Mouse (Mus musculus) neural tube, embryonic 13.5 days (tissue): Measurements from ENCODE around the gene Npdc1. TPM values are rescaled to one million over a fixed set of nuclear protein-coding genes. Genes with fewer than 3 reads are reported as not detected.

Experiments used
- ATAC-seq: fragments of 200-750 bp; cut with Nextera tagmentation; 2 replicates; pipeline ENCODE4 v1.8.0; 2017; ENCODE audit warnings: low read depth, mild to moderate bottlenecking, moderate TSS enrichment, moderate library complexity
- H3K27ac ChIP-seq: fragments of 300-500 bp; sonication (generic); replicated peaks from 2 replicates; pipeline ENCODE4 v1.5.1; 2015; ENCODE audit warnings: moderate library complexity, mild to moderate bottlenecking, inconsistent platforms
- H3K27me3 ChIP-seq: fragments of 300-500 bp; sonication (generic); 2 replicates; pipeline ENCODE4 v1.6.1; 2015; ENCODE audit warnings: mild to moderate bottlenecking, inconsistent platforms
- H3K36me3 ChIP-seq: fragments of 300-500 bp; sonication (generic); 2 replicates; pipeline ENCODE4 v1.6.1; 2015; ENCODE audit warnings: mild to moderate bottlenecking, inconsistent platforms
- H3K4me1 ChIP-seq: fragments of 300-500 bp; sonication (generic); replicated peaks from 2 replicates; pipeline ENCODE4 v1.6.1; 2015; ENCODE audit warnings: inconsistent platforms
- H3K4me2 ChIP-seq: fragments of 300-500 bp; sonication (generic); 2 replicates; pipeline ENCODE4 v1.6.1; 2015; ENCODE audit warnings: inconsistent platforms, mild to moderate bottlenecking, moderate library complexity
- H3K4me3 ChIP-seq: fragments of 300-500 bp; sonication (generic); 2 replicates; pipeline ENCODE4 v1.5.1; 2015; ENCODE audit warnings: mild to moderate bottlenecking, inconsistent platforms
- H3K9ac ChIP-seq: fragments of 300-500 bp; sonication (generic); 2 replicates; pipeline ENCODE4 v1.6.1; 2015; ENCODE audit warnings: moderate library complexity, mild to moderate bottlenecking, inconsistent platforms
- H3K9me3 ChIP-seq: fragments of 300-500 bp; sonication (generic); 2 replicates; pipeline ENCODE4 v1.6.1; 2016; ENCODE audit warnings: inconsistent platforms
- WGBS: fragments of 180-500 bp; shearing (Covaris S2); methylation state at CpG from one replicate; pipeline ENCODE4 v1.1.7; 2015; 5-methylcytosine and 5-hydroxymethylcytosine counted together
- polyA plus RNA-seq: library from polyadenylated mRNA; unstranded; fragments of >200 nt; fragmentation: Nextera tagmentation; extraction: Ambion mirVana; gene quantifications from 2 replicates; pipeline ENCODE4 v1.2.1, GENCODE M21; 2015

The Npdc1 gene
- polyA plus RNA-seq, 1 experiment from 2014 or later, result 403 TPM

DNA sequence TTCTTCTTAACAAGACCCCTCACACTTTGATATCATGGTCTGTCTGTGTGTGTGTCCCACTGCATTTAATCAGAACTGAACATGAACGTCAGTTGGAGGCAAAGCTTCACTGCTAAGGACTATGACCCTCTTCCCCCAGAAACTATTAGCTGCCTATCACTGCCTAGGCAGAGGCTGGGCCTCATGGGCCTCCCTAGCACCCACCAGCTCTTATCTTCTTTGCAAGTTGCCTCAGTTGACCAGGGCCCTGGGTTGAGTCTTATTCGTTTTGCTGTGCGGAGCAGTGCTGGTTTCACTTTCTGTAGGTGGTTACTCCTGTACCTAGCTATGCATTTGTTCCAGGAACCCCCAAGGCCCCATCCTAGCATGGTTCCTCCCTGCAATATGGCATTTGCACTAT lies 29.2 kb upstream of the Npdc1 start:
- Histone ChIP-seq H3K9ac (no peak overlapping the region), H3K36me3 (no peaks in the 10 kb centered on the region), H3K27me3 (peaks cover 45% of the 10 kb centered on the region), H3K4me1 (peaks cover 35% of the 10 kb centered on the region), H3K4me3 (no peak overlapping the region), H3K4me2 (no peak overlapping the region), H3K9me3 (no peaks in the 10 kb centered on the region), H3K27ac (no peak overlapping the region)
- no peak for ATAC-seq
- 87% methylated on average over 3 of the region's 3 CpGs for WGBS

DNA sequence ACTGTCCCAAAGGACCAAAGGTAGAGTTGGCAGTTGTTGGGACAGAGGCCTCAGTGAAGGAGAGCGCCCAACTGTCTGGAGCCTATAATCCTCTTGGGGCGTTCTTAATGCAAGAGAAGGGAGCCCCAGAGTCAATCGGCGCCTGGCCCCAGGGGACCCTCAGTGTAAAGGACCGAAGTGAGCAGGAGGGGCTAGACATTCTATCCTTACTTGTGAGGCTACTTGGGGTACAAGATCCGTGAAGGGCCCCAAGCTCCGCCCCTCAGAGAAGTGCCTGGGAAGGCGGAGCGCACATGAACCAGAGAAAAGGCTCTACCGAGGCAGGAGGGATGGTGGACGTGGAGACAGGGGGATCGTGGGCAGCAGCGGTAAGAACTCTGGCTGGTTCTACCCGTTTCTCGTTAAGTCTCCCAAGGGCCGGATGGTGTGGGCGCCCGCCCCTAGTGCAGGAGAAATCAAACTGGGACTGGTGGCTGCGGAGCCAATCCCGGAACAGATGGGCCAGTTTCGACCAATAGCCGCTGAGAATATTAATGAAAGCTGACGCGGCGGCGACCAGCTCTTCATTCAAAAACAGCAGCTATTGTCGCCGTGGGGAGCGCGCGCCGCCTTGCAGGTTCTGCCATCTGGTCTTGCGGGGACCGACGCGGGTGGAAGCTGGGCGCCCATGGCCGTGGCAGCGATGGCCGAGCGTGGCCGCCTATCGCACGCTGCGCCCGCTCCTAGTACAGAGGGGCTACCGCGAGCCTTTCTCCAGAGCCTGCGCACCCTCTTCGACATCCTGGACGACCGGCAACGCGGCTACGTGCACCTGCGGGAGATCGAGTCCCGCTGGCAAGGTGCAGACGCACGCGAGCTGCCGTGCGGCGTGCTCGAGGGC lies 27.1 kb upstream of the Npdc1 start, which contains the start of gene Sapcd2:
Gene Sapcd2, plus strand, starts transcription at position 558 of the 880 bp plus-strand sequence.
- peaks cover 26% of the 10 kb centered on the region for H3K27me3 ChIP-seq
- ATAC-seq, result peak; percentile 93
- no peaks in the 10 kb centered on the region for H3K9me3 ChIP-seq
- H3K4me2 ChIP-seq, result peak within 1 kb of the TSS; percentile 98
- H3K36me3 ChIP-seq, result no peaks in the 10 kb centered on the region
- H3K4me3 ChIP-seq, result peak within 1 kb of the TSS; percentile 65
- H3K9ac ChIP-seq, result peak within 1 kb of the TSS; percentile 69
- 1% methylated on average over 65 of the region's 65 CpGs for WGBS
- peaks cover 27% of the 10 kb centered on the region for H3K4me1 ChIP-seq
- peak within 1 kb of the TSS; percentile 69 for H3K27ac ChIP-seq

DNA sequence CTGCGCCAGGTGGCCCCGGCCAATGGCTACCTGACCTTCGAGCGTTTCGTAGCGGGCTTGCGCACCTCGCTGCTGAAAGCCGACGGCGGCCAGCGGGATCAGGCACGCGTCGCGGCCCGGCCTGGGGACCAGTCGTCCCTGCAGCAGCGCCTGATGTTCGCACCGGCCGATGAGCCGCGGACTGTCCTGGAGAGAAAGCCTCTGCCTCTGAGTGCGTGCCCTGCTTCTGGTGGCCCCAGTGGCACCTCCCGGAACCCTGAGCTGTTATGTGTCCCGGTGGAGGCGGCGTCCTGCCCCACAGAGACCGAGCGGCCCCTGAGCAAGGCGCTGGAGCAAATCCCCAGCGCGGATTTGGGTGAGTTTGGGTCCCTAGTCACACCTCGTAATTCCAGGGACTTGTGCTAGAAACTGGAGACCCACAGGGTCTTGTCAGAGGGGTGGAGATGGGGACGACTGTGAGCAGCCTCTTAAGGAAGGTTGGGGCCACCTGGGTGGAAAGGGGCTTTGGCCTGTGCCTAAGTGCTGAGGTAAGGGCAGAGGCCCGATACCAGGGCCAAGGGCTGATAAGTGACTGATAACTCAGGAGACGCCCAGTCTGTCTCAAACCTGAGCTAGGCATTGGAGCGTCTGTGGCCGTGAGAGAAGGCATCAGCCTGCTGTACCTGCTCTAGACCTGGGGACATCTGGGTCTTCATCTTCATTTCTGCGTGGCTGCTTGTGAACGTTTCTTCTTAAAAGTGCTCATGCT lies 26.3 kb upstream of the Npdc1 start:
- H3K27me3 ChIP-seq, result peaks cover 23% of the 10 kb centered on the region
- no peaks in the 10 kb centered on the region for H3K9me3 ChIP-seq
- H3K27ac ChIP-seq, result no peak overlapping the region
- peak overlapping the region; percentile 98 for H3K4me2 ChIP-seq
- peak overlapping the region; percentile 69 for H3K9ac ChIP-seq
- no peaks in the 10 kb centered on the region for H3K36me3 ChIP-seq
- peak; percentile 15; the same call in 1 of the 2 replicates for ATAC-seq
- H3K4me3 ChIP-seq, result peak overlapping the region; percentile 65
- peaks cover 27% of the 10 kb centered on the region for H3K4me1 ChIP-seq
- 1% methylated on average over 42 of the region's 42 CpGs for WGBS

DNA sequence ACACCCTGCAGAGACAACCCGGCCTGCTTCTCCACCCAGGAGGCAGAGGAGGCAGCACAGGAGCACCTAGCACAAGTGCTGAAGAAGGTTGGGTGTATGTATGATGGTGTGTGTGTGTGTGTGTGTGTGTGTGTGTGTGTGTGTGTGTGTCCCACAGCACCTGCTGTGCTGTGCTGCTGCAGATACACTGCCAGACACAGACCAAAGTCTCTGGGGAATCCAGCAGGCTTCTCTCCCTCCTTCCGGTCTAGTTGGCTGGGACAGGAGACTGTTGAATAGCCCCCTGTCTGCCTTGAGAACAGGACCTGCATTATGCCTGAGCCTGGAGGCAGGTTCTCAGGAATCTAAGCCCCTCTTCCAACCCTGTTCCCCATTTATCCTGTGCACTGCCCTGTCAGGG lies 25.7 kb upstream of the Npdc1 start:
- WGBS, result 14% methylated on average over 2 of the region's 2 CpGs
- no peak for ATAC-seq
- H3K4me3 ChIP-seq, result peak overlapping the region; percentile 65
- H3K27ac ChIP-seq, result no peak overlapping the region
- H3K9me3 ChIP-seq, result no peaks in the 10 kb centered on the region
- peak overlapping the region; percentile 69 for H3K9ac ChIP-seq
- peaks cover 27% of the 10 kb centered on the region for H3K4me1 ChIP-seq
- peaks cover 19% of the 10 kb centered on the region for H3K27me3 ChIP-seq
- H3K4me2 ChIP-seq, result peak overlapping the region; percentile 98
- no peaks in the 10 kb centered on the region for H3K36me3 ChIP-seq

DNA sequence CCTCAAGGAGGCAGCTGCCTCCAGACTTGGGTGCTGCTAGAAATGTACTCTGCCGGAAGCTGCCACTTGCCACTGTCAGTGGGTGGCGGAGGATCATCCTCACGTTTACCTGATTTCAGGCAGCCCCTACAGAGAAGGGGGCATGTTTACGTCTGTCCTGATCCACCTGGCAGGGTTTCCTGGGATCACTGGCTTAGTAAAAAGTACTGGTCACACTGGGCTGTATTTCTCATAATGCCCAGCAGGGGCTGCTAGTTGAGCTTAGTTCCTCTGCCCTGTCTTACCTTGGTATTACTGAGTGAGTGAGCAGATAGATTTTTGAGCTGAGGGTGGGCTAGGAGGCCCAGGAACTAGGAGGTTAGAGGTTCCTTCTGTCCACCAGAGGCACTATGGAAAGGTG lies 22.6 kb upstream of the Npdc1 start:
- Histone ChIP-seq H3K4me3 (no peak overlapping the region), H3K4me1 (peaks cover 23% of the 10 kb centered on the region), H3K9me3 (no peaks in the 10 kb centered on the region), H3K27me3 (peaks cover 14% of the 10 kb centered on the region), H3K9ac (no peak overlapping the region), H3K36me3 (no peaks in the 10 kb centered on the region), H3K4me2 (no peak overlapping the region), H3K27ac (no peak overlapping the region)
- 67% methylated on average over 4 of the region's 4 CpGs for WGBS
- ATAC-seq, result no peak

DNA sequence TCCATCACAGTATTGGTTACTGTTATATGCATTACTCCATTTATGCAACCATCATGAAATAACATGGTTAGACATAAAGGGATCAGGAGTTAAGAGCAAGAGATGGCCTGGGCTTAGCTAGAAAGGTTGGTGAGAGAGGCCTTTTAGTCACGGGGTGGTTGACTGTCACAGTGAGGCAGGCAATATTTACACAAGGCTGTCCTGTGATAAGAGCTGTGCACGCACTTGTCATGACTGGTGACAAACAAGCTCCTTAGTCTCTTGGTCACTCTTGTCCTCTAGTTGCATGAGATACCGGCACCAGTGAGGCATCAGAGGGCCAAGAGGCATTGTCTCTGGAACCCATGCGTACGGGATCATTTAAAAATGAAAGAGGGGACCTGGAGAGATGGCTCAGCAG lies 14.7 kb upstream of the Npdc1 start:
- Histone ChIP-seq H3K36me3 (no peaks in the 10 kb centered on the region), H3K4me3 (no peak overlapping the region), H3K9ac (no peak overlapping the region), H3K9me3 (no peaks in the 10 kb centered on the region), H3K4me2 (no peak overlapping the region), H3K4me1 (no peaks in the 10 kb centered on the region), H3K27me3 (0 out of 2 replicates have a peak, but pooled peaks cover 5% of the 10 kb centered on the region), H3K27ac (no peak overlapping the region)
- ATAC-seq, result no peak
- 81% methylated on average over 5 of the region's 5 CpGs for WGBS

DNA sequence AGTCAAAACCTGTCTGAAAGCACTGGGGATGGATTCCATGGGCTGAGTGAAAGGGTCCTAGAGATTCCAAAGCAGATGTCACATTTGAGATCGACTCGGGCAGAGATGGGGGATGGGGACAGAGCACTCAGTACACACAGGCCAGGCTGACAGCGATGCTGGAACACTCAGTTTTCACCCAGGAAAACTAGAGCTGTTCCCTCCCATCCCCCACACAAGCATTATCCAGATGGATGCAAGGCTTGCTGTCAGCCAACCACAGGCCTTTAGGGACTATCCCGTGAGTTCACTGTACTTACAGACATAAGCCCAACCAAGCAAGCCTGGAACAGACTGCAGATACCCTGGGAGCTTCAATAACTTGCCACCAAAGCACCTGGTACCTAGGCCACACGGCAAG lies 7.9 kb upstream of the Npdc1 start:
- 65% methylated on average over 5 of the region's 5 CpGs for WGBS

DNA sequence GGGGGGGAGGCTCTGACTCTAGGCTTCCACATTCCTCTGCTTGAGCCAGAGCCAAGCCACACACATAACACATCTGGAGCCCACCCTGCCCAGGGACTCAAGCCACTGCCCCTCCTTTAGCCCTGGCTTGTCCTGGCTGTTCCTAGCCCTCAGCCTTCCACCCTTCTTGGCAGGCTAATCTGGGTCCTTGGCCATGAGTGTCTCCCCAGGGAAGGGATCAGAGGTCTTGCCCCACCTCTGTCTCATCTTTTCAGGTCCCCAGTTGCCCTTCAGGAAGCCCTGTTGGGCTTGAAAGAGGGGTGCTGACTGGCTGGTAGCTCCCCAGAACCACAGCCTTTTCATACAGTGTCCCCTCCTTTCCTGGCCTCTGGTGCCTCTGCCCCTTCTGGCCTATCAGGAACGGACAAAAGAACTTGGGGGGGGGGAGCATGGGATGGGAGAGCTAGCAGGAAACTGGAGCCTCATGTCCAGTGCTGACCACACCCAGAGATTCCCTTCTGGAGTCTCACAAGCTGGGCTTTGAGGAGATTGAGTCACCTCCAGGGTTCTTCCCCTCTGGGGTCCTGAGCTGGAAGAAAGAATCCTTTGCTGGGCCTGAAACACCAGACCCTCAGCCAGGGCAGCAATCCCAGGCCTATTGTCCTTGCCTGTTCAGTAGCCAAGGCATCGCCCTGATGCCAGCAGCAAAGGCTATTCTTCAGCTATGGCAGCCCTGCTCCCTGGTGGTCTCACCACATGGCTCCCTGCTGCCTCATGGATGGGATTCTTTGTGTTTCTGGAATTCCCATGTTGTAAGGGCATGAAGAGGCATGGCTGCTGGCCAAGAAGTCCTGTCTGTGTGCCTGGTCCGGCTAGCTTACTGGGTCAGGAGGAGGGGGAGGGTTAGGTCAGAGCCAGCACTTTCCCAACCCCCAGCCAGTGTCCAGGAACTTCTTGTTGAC lies 4.6 kb upstream of the Npdc1 start:
- H3K4me2 ChIP-seq, result no peak overlapping the region
- H3K27ac ChIP-seq, result peak overlapping the region; percentile 30; the same call in 1 of the 2 replicates
- 28% methylated on average over 3 of the region's 3 CpGs for WGBS
- H3K9ac ChIP-seq, result no peak overlapping the region
- no peaks in the 10 kb centered on the region for H3K9me3 ChIP-seq
- H3K4me1 ChIP-seq, result peaks cover 26% of the 10 kb centered on the region
- no peak overlapping the region for H3K4me3 ChIP-seq
- ATAC-seq, result peak; percentile 64
- H3K36me3 ChIP-seq, result no peaks in the 10 kb centered on the region
- H3K27me3 ChIP-seq, result peaks cover 78% of the 10 kb centered on the region

More for the DNA sequence above, 7.9 kb upstream of the Npdc1 start:
- H3K9ac ChIP-seq, result no peak overlapping the region
- peaks cover 23% of the 10 kb centered on the region for H3K4me1 ChIP-seq
- H3K4me3 ChIP-seq, result no peak overlapping the region
- no peak overlapping the region for H3K4me2 ChIP-seq
- no peaks in the 10 kb centered on the region for H3K9me3 ChIP-seq
- no peaks in the 10 kb centered on the region for H3K36me3 ChIP-seq
- peaks cover 45% of the 10 kb centered on the region for H3K27me3 ChIP-seq
- ATAC-seq, result no peak
- H3K27ac ChIP-seq, result no peak overlapping the region

DNA sequence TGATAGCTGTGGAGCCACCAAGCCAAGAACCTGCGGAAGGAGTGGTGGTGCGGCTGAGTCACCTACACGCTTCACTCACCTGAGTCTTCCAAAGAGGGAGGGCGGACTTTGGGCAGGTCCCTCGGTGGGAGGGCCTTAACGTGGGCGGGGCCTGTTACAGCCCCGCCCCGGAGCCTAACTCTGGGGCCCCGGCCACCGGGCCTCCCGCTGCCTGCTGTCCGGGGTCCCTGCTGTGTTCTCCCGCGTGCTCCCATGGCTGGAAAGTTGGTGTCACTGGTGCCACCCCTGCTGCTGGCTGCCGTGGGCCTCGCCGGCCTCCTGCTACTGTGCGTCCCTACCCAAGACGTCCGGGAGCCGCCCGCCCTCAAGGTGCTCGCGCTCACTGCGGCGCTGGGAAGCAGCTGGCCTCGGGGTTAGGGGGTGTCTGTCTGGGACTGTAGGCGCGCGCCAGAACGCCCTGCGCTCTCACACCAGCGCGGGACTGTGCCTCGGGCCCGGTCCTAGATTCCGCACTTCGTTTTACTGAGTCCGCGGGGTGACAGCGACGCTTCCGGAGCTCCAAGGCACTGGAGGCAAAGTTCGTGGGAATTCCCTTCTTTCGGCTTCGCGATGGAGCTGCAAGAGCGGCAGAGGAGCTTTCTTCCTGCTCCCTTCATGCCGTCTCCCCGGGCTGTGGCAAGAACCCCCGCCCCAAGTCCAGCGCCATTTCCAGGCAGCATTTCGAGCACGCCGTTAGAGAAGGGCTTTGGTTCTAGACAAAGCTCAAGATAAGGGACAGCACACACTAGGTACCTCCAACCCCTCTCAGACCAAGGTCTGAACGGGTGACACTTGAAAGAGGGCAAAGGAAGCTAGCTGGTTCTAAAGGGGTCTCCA lies 3.2 kb upstream of the Npdc1 start, which contains the start of gene Entpd2:
Gene Entpd2, plus strand, starts transcription at position 154 of the 876 bp plus-strand sequence.
- Histone ChIP-seq H3K36me3 (no peaks in the 10 kb centered on the region), H3K27me3 (peaks cover 92% of the 10 kb centered on the region), H3K9me3 (no peaks in the 10 kb centered on the region), H3K27ac (no peak within 1 kb of the TSS; the same call in 1 of the 2 replicates), H3K9ac (peak within 1 kb of the TSS; percentile 60), H3K4me3 (peak within 1 kb of the TSS; percentile 35), H3K4me2 (peak within 1 kb of the TSS; percentile 62), H3K4me1 (peaks cover 33% of the 10 kb centered on the region)
- WGBS, result 1% methylated on average over 57 of the region's 57 CpGs
- no peak for ATAC-seq

DNA sequence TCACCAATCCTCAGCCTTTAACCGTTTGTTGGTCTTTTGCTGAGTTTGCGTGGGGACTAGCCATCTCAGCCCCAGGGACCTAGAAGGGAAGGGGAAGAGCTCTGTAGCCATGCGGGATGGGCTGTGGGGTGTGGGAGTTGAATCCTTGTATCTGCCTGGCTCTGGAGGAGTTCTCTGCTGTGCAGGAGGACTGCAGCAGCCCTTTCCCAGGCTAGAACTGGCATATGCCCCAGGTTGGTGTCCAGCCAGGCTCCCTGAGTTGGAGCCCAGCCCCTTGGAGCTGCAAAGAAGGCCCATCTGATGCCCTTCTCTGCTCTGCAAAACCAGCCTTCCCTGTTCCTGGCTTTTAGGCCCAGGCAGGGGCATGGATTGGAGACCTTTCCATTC lies 2.6 kb upstream of the Npdc1 start:
- 0 out of 2 replicates have a peak overlapping the region, but pooled peaks have one; percentile 60 for H3K9ac ChIP-seq
- H3K27me3 ChIP-seq, result peaks cover 97% of the 10 kb centered on the region
- peak overlapping the region; percentile 35 for H3K4me3 ChIP-seq
- no peaks in the 10 kb centered on the region for H3K36me3 ChIP-seq
- no peaks in the 10 kb centered on the region for H3K9me3 ChIP-seq
- no peak for ATAC-seq
- H3K4me1 ChIP-seq, result peaks cover 31% of the 10 kb centered on the region
- no peak overlapping the region for H3K27ac ChIP-seq
- WGBS, result 37% methylated on average over 3 of the region's 3 CpGs
- peak overlapping the region; percentile 62 for H3K4me2 ChIP-seq
